Mouse (Mus musculus) kidney, postnatal 36 days (tissue): ENCODE results near the gene Cdc42ep2.

Source experiments
- DNase-seq, 2 experiments: peaks; one replicate each; pipeline ENCODE4 v3.0.0; 2021 to 2022; ENCODE audit warnings: mixed read lengths in 2 of 2

Gene Cdc42ep2

DNA sequence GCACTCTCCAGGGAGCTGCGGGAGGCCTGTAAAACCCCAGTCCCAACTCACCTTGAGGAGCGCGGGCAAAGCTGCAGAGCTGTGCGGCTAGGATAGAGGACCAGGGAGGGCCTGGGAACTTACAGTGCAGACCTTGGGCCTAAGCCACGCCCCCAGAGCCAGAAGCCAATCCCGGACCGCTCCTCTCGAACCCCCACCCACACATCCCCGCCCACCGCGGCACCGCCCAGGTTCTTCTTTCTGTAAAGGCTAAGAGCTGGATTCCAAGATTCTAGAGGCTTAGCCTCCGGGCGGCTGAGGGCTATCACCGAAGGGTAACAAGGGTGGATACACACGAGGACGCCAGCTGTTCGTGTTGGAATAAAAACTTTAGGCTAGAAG lies at the start of gene Cdc42ep2:
Cdc42ep2 (minus strand) TSS at position 104 of the 381 bp plus-strand sequence.
- DNase-seq = peak; percentile 98 to 99

DNA sequence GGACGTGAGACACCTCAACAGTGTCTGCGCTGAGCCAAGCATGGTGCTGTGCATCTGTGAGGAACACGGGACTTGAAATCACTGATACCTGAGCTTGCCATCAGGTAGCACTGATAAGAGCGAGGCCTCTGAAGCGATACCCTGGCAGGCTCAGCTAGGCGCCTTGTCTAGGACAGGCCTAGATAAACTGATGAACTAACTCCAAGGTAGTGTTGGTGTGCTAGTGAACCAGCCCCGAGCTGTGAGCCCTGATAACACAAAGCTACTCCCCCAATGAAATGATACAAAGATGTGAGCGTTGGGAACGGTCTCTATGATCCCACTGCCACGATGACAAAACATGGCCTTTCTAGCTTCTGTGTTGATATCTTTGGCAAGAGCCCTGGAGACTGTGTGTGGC lies 43.0 kb upstream of the Cdc42ep2 start:
- DNase-seq = no peak

DNA sequence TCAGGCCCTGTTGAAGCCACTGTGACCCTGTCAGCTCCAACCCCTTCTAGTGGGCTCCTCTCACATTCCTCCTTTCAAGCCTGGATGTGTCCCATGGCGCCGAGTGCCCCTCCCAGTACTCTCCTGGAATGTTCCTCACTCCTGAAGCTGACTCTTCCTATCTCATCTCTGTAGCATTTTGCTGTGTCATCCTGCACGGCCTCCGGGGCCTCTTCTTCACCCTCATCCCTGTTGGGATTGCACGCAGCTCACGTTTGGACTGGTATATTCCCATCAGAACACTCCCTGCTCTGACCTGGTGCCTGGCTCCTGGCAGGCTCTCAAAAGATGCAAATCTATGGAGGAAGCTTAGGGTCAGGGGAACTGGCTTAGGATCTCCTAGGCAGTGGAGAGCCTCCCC lies 42.2 kb upstream of the Cdc42ep2 start:
- no peak for DNase-seq

DNA sequence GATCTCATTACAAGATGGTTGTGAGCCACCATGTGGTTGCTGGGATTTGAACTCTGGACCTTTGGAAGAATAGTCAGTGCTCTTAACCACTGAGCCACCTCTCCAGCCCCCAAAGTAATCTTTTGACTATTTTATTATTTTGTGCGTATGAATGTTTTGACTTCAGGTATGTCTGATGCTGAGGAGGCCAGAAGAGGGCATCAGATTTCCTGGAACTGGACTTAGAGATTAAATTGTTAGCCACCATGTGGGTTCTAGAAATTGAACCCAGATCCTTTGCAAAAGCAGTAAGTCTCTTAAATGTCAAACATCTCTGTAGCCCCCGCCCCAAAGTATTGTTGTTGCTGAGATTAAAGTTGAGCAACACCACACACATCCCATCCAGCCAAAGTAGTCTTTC lies 41.3 kb upstream of the Cdc42ep2 start:
- no peak for DNase-seq

DNA sequence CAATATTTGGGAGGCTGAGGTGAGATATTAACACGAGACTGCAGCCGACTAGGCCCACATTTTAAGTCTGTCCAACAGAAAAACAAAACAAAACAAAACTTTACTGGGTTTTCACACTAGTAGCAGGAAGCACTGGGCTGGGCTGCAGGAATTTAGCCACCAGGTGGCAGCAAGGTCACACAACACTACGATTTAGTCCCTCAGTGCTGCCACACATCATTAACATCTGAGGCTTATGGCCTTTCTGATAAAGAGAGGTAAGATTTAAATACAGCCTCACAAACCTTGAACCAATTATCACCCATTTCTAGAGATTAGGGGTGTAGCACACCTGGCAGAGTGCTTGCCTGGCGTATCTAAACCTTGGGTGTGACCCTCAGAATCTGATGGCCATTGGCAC lies 40.7 kb upstream of the Cdc42ep2 start:
- peak; percentile 83 to 91 for DNase-seq

DNA sequence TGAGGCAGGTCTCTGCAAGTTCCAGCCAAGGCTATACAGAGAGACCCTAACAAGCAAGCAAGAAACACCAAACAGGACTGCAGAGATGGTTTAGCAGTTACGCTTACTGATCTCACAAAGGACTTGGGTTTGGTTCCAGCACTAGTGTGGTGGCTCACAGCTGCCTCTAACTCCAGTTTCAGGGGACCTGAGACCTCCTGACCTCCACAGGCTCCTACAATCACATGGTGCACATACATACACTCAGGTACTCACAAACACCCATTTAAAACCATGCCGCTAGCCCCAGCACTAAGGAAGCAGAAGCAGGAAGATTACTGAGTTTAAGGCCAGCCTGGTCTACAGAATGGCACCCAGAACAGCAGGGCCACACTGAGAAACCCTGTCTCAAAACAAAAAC lies 40.2 kb upstream of the Cdc42ep2 start:
- no peak for DNase-seq

DNA sequence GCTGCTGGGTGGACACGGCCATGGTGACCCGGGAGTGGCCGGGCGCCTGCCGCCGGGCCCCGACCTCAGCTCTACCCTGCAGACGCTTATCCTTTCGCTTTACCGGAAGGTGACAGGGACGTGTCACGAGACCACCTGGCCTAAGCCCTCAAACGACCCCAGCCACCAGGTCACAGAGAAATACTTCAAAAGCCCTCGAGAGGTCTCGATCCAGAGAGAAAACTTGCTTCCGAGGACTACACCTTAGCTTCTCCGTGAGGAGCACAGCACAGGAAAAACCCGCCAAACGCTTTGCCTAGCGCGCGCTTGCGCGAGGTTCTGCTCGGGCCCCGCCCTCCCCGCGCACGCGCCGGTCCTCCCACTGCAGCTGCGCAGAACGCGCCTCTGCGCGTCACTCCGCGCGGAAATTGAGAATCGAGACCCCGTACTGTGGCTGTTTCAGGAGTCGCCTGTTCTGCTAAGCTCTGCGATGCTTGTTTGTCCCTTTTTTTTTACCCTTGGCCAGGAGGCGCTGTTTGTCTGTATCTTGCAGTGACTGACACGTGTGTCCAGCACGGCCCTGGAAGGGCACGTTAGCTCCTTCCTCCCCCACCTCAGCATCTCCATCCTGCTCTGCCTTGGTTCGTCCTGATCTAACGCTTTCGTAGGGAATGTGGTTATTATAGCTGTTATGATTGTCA lies 39.4 kb upstream of the Cdc42ep2 start, which contains the start of gene Pola2:
Pola2 (minus strand) TSS at position 320 of the 680 bp plus-strand sequence.
- peak; percentile 87 to 94 for DNase-seq

DNA sequence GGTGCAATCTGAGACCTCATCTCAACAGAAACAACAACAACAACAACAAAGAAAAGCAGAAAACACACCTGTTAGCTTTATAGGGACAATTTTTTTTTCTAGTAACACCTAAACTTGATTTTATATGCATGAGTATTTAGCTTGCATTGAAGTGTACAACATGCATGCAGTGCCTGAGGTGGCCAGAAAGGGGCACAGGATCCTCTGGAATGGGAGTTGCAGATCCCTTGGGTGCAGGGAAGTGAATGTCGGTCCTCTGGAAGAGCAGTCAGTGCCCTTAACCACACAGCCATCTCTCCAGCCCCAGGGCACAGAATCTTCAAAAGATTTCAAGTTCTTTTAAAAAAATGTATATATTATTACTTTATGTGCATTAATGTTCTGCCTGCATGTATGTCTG lies 38.0 kb upstream of the Cdc42ep2 start:
- no peak for DNase-seq

DNA sequence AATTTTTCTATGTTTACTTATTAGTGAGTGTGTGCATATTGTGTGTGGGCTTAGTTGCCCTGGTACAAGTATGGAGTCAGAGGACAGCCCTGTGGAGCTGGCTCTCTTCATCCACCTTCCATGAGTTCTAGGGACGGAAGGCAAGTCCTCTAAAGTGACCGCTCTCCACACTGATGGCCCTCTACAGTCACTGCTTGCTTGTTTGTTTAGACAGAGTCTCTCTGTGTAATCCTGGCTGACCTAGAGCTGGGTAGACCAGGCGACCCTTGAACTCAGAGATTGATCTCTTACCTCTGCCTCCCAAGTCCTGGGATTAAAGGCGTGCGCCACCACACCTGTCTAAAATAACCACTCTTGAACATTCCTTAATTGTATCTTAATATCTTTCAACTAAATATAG lies 32.8 kb upstream of the Cdc42ep2 start:
- DNase-seq = no peak

DNA sequence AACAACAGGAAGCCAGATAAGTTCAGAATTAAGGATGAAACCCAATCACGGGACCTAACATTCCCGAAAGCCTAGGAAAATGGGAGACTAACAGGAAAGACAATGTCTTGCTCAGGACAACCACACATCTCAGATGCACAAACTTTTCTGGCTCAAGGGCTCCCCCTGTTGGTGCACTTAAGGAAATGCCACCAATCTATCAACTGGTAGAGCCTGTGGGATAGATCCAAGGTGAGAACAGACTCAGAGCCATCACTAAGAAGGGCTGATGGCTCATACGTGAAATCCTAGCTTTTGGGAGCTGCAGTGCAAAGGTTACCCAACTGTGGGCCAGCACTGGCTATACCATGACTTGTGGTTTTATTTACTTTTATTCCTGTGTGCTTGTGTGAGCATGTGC lies 32.1 kb upstream of the Cdc42ep2 start:
- DNase-seq = peak; percentile 81 to 93

DNA sequence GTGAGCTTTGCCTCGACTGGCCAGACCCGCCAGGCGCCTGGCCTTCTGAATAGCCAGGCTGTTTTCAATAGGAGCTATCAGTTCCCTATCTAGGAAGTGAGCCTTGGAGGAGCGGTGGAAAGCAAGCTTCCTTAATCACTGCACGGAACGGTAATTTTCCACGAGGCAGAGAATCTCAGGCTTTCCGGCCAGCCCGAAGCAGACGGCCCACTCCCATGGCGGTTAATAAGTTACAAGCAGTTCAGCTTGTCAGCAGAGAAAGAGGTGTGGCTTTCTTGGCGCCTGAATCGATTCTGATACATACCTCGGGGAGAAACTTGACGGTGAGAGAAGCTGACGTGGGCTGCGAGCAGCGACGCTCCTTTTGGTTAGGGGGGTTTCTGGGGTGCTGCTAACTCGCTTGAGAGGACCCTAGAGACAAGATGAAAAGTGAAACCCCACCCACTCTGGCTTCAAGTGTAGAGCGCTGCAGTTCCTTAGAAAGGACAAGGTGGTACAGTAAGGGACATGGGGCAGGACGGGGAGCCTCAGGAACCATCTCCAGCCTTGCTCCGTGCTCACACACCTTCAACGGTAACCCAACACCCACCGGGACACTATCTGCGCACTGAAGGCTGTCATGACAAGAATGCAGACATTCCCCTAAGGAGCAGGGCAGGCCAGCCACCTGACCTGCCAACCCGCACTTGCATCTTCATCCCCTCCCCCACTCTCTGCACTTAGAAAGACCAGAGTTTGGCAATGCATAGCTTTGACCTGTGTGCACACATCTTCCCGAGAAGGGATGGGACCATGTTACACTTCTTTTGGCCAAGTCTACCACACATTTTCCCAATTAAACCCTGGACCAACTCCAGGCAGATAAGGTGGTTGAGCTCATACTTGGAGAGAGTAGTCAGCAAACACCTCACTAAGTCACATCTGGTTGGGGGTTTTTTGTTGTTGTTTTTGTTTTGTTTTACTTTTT lies 31.4 kb upstream of the Cdc42ep2 start:
- peak; percentile 84 to 92 for DNase-seq

DNA sequence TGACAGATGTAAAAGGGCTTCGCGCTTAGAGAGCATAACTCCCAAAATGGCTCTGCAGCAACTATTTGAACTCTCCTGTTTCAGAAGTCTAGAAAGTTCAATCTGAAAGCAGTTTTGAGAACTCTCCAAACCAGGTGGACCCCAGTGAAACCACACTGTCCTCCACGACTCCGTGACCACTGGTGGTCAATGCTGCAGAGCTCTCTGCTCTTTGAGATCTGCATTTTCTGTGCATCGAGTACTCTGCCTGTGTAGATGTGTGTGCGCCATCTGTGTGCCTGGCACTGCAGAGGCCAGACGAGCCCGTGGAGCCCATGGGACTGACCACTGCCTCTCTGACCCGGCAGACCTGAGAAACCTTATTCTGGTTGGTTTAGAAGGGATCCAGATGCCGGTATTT lies 30.3 kb upstream of the Cdc42ep2 start:
- no peak for DNase-seq

DNA sequence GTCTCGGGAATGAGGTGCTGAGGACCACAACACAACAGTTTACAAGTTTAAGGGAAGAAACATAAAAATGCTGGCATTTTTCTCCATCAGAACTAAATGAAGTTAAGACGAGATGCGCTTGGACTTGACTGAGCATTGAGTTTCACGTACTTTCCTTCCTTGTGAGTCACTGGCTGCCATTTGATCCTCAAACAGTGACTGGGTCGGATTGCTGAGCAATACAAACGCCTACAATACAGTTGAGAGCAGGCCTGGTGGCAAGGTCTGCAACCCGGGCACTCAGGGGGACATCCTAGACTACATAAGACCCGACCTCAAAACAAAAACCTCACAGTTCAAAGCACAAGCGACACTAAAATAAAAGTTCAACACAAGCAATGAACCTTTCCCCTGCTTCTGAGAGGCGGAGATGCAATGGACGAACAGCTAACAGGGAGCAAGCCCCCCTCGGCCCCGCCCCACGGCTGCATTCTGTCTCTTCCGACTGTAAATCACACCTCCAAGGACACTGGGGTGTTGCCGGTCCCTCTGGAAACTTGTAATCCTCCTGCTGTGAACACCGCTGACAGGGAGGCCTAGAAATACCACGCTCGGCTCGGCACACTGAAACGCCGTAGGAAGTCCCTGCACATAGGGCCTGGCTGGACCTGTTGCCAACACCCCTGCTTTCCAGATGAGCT lies 29.6 kb upstream of the Cdc42ep2 start:
- DNase-seq = peak in 1 of 2 experiments; percentile 52

DNA sequence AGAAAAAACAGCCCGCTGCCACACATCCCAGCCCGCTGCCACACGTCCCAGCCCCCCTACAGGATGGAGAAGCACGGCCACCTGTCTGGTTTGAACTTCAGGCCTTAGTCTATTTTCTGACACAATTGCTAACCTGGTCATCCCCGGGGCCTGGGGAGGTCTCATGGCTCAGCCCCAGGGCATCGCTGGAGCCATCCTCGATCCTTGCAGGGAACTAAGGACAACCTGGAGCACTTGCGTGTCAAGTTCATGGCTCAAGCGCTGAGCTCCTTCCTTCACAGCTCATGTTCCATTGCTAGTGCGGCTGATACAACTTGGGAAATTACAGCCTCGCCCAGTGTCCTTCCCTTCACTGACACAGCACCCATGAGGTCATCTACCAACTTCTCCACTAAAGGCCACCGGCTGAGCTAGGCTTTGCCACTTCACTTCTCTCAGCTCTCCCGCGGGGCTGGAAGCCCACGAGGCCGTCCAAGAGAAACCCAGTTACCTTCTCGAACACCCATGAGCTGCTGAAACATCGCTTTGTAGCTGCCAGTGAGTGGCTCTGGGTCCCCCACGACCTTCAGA lies 28.7 kb upstream of the Cdc42ep2 start:
- DNase-seq = peak in 1 of 2 experiments; percentile 36

DNA sequence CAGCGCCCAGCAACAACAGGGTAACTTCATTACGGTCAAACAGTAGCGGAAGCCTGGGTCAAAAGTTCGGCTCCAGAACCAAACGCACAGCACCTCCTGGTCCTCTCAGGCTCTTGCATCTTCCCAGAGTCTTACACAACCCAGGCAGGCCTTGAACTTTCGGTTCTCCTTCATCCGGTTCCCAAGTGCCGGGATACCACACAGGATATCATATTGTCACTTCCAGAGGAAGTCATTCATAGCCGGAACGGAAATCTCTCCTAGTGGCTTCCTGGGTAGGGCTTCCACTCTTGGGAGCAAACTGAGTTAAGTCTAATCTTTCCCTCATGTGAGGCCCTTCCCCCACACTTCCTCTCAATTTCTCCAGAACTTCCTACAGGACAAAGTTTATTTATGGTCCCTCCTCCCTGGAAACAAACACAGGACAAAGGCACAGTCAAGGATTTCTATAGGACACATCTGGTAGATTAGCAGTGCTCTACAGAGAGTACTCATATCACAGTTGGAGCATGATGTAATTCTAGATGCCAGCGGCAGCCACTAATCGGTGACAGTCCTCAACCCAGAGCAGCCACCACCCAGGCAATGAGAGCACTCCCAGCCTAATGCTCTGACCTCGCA lies 27.6 kb upstream of the Cdc42ep2 start:
- DNase-seq = peak; percentile 70 to 89

DNA sequence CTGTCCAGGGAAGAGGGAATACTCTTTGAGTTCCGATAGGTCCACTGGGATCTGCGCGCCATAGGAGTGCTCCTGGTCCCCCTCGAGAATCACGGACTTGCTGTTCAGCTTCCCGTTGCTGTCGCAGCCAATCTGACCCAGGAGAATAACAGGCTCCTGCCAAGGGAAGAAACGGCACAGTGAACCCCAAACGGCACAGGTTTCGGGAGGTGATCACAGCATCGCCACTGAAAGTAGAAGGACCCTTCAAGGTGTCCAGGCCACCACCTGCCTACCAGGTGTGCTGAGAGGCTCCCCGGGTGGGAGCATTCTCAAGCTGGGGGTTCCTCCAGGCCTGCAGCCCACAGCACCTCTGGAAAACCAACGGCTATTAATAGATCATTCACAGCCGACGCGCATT lies 27.0 kb upstream of the Cdc42ep2 start:
- DNase-seq = no peak

DNA sequence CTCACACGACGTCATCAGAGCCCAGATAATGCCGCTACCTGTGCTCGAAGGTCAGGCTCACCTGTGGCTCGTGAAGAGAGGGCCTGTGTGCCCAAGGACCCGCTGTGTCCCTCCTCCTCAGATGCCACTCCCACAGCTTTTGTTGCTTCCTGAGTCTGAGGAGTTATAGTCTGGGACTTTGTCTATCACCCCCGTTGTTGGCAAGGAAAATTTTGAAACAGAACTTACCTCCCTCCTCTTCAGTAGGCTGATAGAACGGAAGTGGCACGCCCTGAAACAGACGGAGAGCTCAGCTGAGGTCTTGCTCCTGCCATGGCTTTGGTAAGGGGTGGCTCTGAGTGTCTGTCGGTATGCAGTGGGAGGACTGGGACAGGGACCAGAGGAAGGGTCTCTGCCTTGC lies 25.6 kb upstream of the Cdc42ep2 start:
- DNase-seq = peak in 1 of 2 experiments; percentile 62

DNA sequence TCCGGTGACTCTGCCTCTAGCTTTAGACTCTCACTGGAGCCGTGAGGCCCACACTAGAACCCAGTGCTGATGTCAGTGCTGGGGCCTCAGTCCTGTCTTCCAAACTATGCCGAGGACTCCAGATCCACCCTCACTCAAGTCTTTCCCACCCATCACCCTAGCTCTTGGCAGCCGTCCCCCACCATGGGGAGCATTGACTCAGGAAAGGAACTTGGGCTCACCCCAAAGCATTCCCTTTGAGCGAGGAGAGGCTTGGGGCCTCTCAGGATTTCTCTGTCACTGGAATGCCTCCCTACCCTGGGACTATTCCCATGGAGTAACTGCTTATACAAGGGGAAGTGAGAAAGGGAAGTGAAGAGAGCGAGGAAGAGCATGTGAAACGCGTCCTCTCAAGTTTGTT lies 21.3 kb upstream of the Cdc42ep2 start:
- DNase-seq = no peak

DNA sequence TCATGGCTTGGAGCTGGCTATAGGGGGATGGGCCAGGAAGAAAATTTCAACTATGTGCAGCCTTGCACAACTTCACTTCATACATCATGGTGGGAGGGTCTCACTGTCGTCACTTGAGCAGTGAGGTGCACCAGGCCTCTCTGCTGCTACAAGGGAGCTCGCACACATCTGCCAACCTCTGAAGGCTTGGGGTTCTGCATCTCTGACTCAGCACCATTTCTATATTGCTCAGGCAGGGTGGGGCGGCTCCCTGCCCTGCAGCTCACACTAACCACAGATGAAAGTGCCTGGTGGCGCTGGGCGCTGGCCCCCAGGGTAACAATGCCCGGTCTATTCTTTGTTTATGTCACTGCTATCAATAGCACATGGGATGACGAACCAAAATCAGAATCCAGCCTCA lies 20.4 kb upstream of the Cdc42ep2 start:
- no peak for DNase-seq

DNA sequence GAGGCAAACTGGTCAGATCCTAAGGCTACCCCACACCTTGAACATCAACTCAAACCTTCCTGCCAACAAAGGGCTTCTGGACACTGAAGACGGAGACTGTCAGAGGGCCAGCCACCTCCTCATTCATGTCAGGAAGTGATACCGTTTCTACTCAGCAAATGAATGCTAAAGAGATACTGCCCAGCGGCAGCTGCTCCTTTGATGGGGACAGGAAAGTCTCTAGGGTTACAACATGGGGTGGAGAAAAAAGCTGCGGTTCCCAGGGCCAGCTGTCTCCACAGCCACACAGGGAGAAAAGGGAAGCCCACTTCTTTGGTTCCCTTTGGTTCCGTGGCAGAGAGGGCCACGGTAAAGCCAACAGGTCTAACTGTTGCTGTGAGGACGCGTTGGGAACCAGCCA lies 19.5 kb upstream of the Cdc42ep2 start:
- no peak for DNase-seq

DNA sequence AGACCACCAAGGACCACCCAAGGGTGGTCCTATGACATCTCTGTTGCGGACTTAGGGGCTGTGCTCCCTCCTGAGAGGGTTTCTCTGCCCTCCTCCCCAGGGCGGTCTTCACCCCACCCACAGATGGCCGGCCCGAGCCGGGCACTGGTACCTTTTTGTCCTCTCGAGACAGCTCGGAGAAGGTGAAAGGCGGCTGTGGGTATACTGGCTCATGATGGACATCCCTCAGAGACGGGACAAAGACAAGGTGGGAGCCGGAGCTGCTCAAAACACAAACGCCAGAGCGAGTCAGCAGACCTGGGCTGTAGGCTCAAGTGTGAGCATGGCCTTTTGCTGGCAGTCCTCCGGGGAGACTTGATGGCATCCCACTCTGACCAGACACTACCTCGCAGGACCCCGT lies 18.8 kb upstream of the Cdc42ep2 start:
- no peak for DNase-seq

DNA sequence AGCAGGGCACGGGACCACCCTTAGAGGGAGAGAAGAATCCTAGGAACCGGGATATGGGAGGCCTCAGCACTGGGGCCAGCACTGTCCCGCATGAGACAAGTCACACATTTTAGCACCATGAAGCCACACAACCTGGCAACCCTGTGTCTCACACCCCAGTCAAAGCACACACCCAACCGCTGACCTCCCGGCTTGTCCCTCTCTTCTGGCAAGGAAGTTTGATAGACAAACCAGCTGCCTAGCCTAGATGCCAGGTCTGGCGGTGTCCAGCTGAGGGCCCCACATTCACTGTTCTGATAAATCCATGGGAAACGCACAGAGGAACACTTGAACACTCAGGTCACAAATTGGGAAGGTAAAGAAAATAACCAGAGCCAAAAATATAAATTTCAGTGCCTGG lies 18.0 kb upstream of the Cdc42ep2 start:
- no peak for DNase-seq

DNA sequence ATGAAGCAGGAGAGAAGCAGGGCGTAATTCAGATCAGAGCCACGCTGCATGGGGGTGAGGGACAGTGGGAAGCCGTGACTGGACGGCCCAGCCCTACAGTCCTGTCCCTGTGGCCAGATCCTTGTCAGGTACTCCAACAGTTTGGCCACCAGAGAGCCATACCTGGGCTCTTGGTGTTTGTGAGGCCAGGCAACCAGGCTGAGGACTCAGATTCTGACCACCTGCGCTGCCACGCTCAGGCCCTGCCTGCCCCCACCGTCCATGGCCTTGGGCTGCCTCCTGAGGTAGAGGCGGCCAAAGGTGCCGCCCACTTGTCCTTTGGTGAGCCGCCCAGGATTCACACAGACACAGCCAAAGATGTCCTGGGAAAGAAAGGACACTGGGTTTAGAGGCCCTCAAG lies 16.0 kb upstream of the Cdc42ep2 start:
- DNase-seq = no peak
